Mouse (Mus musculus) granulocyte monocyte progenitor cell, adult 5-6 weeks (primary cell): Measurements from ENCODE around the gene Glod4. TPM values are rescaled to one million over a fixed set of nuclear protein-coding genes. Genes with fewer than 3 reads are reported as not detected.

ENCODE experiments used
- ATAC-seq: replicated peaks from 2 replicates; pipeline ENCODE4 v1.8.0; 2016; ENCODE audit warnings: mild to moderate bottlenecking, moderate TSS enrichment, inconsistent platforms; ENCODE audit not compliant: poor library complexity, severe bottlenecking
- total RNA-seq, 2 experiments: library from RNA; stranded (forward) in 1 of 2; stranded (reverse) in 1 of 2; fragments of 200-712, 200-1000 nt in 1 of 2; fragments of >200 nt in 1 of 2; fragmentation: Nextera tagmentation in 1 of 2; gene quantifications; 2 replicates each; pipeline ENCODE4 v1.2.3; 2014 to 2017

Glod4 gene
- total RNA-seq, 2 experiments from 2014 or later, result 126 to 302 TPM

DNA sequence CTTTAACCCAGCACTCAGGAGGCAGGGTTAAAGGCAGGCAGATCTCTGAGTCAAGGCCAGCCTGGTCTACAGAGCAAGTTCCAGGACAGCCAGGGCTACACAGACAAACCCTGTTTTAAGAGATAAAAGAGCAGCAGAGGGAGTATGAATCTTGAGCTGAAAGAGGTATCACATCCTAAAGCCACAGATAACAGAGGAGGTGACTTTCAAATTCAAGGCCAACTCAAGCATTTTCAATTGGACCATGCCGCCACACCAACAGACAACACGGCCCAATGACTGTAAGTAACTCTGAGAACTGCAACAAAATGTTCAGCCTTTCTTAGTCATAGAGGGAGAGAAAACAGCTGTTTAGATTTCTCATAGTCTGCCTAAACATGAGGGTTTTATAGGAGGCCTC, 89.3 kb downstream of the Glod4 start:
- ATAC-seq, result no peak

- peak; percentile 56; the same call in 1 of the 2 replicates for ATAC-seq
Measured at GRCm38 (mm10) chr11:76153236-76153951, 90.1 kb downstream of the Glod4 start.

DNA sequence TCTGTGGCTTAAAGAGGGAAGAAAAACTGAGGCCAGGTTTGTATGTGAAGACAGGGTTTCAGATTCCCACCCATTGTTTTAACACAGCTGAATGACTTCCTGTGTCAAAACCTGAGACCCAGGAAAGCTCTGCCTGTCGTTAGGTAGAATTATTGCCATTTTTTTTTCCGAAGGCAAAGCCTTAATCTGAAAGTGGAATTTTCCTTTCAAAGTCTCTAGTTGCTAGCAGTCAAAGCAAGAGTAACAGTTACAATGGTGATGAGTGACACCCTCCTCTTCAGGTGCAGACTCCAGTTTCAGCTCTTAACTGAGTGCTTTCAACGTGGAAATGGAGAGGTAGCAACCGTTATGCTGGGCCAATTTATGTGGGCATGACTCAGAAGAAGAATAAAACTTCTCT, 92.5 kb downstream of the Glod4 start:
- no peak for ATAC-seq

DNA sequence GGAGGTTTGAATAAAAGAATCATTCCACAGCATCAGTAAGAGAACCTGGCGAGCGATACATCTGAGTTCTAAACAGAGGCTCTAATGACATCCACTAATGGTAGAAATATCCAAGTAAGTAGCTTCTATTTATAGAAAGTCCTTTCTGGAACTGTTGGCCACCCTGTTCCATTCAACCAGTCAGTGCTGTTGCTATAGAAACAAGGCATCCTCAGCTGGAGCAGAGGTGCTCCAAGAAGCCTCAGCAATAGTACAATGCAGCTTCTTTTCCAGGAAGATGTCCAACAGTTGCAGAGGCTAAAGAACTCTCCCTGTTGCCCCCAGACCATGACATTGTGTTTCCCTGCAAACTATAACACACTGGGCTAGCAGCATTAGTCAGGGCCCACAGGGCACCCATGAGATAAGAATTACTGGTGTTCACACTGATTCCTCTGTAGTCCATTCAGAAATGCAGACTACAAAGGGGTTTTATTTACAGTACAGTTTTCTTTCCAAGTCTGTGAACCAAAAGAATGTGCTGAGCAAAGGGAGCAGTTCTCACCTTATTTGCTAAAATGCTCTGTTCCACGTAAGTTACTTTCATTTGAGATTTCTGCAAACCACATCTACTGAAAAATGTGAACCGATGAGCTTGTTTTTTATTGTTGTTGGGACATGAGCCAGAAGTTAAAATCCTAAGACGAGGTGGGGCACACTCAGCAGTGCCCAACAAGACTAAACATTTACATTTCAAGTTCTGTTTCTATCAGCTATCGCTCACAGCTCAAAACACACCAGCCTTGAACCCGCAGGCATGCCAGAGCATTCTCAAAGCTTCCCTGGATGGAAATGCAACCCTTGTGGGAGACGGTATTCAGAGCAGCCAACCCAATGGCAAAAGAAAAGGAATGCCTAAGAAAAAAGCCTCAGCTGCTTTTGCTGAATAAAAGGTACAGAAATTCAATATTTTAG, 95.2 kb downstream of the Glod4 start:
- no peak for ATAC-seq

GRCm38 (mm10) chr11:76146187-76147010, 97.1 kb downstream of the Glod4 start:
- ATAC-seq, result no peak

- no peak for ATAC-seq
Measured at GRCm38 (mm10) chr11:76145169-76145568, 98.4 kb downstream of the Glod4 start.

GRCm38 (mm10) chr11:76144386-76144785, 99.1 kb downstream of the Glod4 start:
- no peak for ATAC-seq

GRCm38 (mm10) chr11:76137996-76138395, 105.5 kb downstream of the Glod4 start:
- no peak for ATAC-seq

DNA sequence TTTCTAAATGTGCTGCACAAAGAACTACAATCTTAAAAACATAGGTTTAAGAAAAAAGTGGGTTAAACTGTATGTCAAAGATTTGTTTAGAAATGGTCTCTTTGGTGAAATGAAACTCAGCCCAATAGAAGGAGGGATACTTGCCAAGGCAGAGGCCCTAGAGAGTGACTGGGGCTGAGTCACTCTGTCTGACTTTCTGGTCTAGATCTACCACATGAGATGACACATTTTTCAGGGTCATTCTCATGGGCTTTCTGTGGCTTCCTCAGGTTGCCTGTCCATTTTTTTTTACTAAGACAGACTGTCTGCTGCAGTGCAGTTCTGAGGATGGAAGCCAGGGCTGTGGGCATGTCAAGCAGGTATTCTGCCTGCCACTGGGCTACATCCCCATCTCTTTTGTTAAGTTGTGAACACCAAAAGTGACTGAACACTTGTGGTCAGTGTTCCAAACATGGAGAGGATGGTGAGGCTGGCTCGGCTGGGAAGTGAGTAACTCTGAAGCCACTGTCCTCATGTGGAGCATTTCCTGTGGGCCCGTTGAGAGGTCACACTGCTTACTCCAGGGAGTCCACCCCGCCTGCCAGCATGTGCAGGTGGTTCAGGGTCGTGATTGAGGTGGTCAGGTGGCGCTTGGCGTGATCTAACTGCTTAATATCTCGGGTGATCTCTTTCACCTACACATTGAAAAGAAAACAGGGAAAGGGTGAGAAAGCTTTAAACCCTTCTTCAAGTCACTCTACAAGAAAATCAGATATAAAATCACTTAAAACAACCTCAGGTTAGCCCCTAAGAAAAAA, 107.7 kb downstream of the Glod4 start:
- ATAC-seq, result no peak

DNA sequence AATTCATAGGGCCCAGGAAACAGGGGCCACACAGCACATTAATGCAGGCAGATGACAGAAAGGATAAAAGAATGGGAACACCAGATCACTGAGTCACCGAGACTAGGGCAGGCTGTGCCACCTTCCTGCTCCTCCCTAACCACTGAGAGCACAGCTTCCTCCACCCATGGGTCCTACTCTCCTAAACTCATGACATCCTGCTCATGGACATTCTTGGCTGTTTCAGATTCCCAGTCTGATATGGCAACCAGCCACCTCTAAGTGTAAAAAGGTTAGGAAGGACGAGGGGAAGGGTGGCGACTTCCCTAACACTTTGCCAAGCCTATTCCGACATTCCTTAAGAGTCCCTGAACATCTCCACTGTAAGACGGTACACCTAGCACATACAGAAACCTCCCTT, 112.7 kb downstream of the Glod4 start:
- ATAC-seq, result no peak

DNA sequence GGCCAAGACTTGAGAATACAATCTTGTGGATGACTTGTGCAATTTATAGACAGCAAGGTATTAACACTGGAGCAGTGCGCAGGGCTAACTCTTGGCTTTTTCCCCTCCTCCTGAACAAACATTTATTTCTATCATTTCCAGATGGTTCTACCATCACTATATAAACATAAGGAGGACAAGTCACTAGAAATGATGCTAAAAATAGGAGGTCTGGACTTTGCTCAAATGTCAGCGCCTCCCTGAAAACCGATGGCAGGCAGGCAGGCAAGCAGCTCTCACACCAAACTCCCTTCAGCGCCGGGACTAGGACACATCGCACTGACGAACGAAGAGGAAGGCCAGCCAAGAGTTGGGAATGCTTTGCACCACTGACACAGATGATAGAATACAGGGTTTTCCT, 118.1 kb downstream of the Glod4 start:
- ATAC-seq, result no peak

DNA sequence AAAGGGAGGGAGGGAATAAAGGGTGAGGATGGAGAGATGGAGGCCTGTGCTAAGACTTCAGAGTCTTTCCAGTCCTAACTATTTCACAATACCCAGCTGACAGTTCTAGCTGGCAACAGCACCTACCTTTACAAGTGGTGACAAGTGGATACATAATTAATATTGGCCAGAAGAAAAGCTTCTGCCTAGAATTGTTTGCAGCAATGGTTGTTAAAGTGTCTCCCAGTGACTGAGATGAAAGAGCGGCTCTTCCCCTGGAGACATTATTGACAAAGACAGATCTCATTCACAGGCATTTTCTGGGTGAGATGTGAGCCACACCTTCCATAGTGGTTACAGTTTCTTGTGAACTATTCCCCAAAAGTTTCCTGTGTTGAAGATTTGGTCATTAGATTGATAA, 120.0 kb downstream of the Glod4 start:
- ATAC-seq, result no peak

DNA sequence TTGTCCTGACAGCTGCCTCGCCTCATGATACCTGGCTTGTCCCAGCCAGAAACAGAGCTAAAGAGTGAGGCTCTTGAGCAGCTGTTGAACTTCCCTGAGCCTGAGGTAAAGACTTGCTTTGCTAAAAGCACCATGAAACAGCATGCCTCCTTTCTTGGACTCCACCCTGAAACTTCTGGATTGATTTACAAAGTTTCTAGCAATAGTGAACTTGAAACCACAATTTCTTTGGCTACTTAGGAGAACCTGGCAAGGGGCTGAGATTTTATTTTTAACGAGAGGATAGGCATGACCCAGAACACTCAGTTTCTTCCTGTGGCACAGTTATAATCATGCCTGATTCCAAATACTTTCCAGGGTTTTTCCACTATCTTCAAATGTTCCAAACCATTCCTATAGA, 121.0 kb downstream of the Glod4 start:
- ATAC-seq, result no peak

DNA sequence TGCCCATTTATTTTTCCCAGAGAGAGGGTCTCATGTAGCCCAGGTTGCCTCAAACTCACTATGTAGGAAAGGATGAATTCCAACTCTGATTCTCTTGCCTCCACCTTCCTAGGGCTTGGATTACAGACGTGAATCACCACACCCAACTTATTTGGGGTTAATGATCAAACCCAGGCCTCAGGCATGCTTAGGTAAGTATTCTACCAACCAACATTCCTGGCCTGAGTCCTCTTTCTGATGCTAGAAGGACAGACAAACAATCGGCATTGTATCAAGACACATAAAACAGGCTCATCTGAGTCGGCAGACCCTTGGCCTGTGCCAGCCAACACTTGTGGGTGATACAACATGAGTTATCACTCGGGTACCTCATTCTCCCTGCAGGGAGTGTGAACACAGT, 122.4 kb downstream of the Glod4 start:
- ATAC-seq, result no peak

DNA sequence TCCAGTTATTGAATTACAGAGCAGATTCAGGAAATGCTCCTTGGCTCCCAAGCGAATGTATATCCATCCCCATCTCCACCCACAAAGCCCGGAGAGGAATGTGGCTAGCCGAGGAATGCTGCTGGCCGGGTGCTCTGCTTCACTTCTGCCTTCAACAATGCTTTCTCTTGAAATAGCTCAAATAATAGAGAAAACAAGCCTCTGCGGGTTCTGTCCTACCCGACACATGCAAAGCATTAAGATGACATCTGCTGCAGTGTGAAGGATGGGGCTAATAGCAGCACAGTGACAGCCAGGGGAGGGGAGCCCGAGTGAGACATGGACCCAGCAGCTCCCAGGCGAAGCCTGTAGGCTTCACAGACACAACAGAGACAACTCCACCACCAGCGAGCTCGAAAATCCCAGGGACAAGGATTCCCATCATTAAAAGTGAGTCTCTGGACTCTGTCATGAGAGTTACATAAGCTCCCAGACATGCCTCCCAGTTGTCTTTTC, 123.1 kb downstream of the Glod4 start:
- ATAC-seq, result no peak

- ATAC-seq, result no peak
Measured at GRCm38 (mm10) chr11:76110416-76110815, 133.1 kb downstream of the Glod4 start.

- no peak for ATAC-seq
Measured at GRCm38 (mm10) chr11:76106551-76107496, 136.7 kb downstream of the Glod4 start.

DNA sequence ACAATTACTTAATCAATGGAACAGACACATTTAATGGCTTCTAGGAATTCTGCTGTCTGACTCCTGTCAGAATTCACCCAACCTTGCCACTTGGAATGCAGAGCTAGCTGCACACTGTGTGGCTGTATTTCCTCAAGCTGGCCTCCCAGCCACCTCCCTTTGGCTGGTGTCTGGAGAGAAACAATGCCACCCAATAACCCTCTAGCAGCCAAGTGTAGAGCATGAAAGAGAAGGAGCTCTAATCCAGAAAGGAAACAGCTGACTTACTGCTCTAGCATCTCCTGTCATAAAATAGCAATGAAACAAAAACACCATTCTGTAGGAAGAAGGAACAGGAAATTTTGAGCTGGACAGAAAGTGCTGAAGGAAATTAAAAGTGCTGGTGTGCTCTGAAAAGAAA, 142.4 kb downstream of the Glod4 start:
- no peak for ATAC-seq
